Mouse (Mus musculus): Measurements from ENCODE around the gene Tle3.
A peak's percentile ranks its signal among the peaks of the same experiment; 100 is the strongest.

The Tle3 gene

DNA sequence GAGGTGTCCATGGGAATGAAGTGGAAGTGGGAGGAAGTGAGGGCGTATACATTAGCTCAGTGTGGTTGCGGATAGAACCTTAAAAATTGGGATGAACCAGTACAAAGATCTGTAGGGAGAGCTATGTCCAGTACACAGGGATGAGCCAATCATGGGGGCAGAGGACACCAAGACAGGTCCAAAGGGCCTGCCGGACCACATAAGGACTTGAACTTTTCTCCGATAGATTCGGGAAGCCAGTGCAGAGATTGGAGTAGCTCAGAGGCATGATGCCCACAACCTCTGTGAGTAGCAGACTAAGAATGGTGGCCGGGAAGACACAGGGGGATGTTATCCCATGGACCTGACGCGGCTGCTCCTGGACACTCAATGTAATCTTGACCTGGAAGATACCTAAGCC, 12.0 kb upstream of the Tle3 start:
- no peak for DNase-seq

DNA sequence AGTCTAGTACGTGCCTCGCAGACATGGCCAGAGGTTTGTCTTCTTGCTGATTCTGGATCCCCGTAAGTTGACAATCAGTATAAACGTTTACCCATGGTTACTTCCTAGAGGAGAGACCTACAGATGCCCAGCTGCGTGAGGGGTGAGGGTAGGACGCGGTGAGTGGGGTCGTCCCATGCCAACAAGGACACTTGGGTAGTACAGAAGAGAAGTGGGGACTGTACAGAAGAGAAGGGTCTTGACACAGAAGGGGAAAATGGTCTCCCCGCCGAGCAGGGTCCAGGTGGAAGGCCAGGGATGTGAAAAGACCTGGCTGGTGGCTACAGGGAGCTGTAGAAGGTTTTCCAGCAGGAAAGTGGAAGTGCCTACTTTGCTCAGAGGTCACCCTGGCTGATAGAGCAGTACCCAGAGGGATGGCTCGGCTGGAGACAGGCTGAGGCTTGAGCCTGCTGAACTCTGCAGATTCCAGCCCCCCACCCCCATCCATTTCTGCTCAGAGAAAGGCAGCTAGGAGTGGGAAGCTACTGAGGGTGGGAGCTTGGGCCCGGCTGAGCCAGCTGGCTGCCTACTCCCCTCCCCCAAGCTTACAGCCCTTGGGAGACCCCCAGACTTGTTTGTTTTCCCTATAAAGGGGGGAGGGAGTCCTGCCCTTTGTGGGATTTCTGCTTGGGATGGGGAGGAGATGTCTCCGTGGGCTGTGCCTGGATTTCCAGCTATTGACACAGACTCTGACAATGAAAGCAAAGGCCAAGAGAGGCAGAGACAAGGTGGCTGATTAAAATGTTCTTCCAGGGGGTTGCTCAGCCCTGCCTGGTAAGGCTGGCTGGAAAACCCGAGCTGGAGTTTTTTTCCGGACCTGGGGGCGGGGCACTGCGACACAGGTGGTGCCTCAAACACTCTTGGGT, 11.2 kb upstream of the Tle3 start:
- DNase-seq = no peak

DNA sequence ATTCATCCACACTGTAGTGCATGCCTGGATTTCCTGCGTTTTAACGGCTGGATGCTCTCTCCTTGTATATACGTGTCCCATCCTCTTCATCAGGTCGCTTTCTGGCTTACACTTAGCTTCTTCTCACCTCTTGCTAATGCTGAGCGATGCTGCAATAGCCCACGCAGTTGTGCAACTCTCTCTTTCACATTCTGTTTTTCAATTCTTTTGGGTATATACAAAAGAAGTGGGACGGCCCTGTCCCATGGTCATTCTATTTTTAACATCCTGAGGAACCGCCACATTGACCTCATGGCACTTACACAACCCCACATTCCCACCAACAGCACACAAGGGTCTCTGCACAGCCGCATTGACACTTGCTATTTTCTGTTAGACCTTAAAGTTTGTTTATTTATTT, 9.0 kb upstream of the Tle3 start:
- DNase-seq = no peak

DNA sequence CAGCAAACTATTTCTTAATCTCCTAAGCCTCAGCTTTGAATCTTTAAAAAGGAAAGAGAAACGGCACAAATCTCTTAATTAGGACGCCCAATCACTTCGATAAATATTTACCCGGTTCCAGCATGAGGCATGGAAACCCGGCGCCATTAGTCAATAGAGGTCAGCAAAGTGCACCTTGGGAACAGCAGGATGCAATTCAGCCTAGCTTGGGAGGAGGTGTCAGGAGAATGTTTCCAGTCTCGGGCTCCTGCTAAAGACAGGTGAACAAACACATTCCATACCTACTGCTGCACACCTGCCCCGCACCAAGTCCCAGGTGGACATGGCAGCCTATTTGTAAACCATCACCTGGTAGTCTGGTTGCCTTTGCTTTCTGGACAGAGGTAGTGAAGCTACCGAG, 6.1 kb upstream of the Tle3 start:
- no peak for DNase-seq

DNA sequence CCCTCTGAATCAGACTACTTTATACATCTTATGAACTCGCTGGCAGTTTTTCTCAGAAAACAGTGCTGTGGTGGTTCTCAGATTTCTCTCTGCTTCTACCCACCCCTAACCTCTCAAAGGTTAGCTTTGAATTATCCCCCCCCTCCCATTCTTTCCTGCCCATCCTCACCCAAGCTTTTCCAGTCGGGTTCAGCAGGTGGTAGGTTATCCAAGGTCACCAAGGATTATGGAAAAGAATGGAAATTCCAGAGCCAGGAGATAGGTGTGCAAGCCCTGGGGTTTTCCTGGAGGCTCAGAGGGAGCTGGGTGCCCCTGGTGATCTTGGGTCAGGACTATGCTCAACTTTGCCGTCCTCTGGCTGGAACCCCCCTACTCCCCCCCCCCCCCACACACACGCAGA, 5.0 kb upstream of the Tle3 start:
- no peak for DNase-seq

DNA sequence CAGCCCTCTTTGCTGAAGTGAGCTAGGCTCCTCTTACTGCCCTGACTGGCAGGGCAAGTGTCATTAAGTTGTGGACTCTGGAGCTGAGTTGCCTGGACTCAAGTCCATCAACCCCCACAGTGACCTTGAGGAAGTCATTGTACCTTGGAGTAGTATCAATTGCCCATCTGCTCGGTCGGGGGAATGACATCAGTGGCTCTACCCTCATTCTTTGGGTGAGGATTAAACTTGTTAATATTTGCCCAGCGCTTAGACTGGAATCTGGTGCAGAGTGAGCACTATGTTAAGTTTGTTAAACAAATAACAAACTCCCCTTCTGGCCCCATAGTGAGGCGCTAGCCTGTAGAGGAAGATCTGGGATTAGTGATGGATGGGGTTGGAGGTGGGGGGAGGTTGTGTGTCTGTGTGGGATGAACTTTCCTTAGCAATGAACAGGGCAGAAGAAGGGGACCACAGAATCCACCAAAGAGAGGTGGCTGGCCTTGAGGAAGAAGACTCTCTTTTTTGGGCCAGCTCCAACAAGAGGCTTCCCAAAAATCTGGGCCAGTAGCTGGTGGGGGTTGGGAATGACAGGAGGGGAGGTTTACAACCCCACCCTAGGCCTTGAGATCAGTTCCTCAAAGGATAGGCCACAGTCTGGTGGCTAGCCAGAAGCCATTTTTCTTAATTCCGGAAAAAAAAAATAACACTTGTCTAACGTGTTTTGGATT, 4.2 kb upstream of the Tle3 start:
- no peak for DNase-seq

DNA sequence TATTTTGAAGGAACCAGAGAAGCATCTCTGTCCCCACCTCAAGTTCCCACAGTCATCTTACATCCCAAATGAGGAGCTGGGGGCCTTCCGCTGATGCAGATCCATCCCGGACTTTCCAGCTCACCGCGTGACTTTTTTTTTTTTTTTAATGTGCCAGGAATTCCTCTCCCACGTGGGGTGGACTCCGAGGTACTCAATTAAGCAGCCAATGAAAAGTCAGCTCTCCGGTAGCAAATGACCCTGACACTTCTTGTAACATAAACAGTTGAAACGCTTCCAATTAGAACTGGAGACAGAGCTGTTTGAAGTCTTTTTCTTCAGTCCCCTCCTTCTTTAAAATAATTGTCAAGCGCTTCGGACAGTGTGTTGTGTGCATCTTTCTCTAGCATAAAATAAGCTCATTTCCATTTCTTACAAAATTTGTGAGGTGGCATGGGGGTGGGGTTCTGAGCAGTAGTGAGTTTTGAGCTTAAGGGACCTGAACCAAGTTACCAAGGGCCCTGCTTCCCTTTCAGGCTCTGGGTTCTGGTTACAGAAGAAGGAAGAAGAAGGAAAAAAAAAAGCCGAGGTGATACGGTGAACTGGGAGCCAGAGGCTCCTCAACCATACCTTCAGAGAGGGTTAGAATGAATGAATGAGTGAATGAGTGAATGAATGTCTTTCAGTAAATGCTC, 3.5 kb upstream of the Tle3 start:
- peak; percentile 28 for DNase-seq

DNA sequence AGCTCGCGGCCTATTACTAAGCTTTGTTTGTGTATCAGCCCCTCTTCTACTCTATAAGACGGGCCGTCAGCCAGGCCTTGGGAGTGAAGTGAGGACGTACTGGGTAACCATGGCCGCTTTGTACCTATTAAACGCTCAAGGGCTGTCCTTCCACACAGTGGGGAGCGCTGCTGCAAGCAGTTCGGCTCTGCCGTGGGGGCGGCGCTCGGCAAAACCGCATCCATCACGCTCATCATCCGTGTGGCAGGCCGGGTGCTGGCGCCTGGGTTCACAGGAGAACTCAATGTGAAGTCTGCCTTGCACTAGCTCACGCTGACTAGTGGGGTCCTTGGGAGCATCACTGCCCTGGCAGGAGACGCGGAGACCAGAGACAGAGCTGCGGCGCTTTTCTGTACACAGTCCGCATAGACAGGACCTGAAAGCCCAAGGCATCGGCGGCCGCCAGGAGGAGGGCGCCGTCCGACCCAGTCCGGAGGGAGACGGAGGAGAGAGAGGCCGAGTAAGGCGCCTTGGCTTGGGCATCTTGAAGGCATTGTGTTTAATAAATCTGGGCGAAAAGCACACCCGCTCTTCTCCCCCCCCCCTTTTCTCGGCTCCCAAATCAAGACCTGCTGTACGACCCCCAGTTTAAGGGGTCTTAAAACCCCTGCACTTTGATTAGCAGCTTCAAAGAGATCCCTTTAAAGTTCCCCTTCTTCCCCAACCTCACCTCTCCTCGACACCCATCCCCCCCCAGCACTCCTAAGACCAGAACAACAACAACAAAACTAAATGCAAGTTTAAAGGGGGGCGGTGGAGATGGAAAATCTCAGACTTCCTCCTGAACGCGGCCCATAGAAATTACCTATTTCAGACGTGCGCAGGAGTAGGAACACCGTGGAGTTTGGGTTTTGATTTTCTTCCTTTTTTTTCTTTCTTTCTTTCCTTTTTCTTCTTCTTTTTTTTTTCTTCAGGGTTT, 2.6 kb upstream of the Tle3 start:
- peak; percentile 31 for DNase-seq

DNA sequence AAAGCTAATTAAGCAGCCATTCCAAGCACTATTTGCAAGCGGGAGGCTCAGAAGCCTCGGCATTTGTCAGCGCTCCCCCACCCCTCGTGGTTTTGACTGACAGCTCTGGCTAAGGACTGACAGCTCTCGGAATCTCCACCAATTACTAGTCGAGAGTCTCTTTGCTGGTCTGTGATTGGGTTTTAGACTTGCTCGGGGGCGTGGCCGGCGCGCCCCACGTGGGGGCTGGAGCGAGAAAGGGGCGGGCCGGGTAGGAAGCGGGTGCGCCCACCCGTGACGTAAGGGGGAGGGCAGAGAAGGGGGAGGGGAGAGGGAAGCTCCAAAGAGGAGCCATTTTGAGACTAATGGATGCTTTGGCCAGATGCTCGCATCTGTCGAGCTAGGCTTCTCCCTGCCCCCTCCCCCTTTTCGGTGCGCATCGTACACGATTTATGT, 1.7 kb upstream of the Tle3 start:
- peak; percentile 100 for DNase-seq

DNA sequence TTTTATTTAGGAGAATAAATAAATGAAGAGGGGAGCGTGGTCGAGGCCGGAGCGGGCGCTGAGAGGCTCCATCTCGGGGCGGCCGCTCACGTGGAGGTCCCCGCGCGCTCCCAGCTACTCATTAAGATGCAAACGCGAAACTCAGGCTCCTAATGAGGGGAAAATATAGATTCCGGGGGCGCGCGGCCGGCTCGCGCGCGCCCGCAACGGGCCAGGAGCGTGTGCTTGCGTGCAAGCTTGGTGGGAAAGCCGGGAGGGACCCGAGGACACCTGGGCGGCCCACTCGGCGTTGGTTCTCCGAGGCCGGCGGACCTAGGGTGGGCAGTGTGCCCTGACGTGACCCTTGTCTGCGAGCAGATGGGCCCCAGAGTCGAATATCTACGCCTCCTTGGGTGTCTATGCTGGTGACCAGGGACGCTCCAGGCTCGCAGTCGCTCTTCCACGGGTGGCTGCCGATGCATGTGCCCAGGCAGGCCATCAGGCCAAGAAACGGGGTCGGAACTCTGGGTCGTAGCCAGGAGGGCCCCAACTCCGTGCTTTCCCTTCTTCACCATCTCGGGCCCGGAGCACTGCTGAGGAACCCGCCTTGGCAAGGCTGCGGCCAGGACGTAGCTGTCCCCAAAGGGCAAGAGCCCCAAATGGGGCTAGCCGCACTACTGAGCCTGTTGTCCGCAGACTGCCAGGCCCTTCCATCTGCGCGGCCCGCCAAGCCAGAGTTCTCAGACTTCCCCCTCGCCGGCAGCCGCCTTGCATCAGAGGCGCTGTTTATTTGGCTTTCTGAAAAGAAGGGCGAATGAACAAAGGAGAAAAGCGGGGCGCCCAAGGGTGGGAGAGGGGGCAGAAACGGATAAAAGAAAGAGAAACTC, 1.0 kb upstream of the Tle3 start:
- DNase-seq = peak; percentile 82

DNA sequence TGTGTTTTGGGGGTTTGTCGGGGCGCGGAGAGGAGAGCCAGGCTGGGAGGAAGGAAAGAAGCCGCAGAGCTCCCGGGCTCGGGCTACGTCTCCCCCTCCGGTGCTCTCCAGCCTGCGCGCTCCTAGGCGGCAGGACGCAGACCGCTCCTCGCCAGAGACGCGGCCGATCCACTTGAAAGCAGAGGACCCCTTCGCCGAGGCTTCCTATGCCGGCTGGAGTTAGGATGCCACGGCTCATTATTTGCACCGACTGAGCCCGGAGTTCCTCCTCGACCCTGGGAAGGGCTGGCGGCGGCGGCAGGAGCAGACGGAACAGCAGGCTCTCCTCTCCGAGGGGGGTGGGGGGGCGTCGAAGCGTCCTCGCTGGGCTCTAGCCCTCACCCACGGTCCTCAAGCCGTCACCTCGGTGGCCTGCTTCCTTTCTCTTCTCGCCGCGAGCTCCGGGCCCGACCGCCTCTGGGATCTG, 377 bp downstream of the Tle3 start:
- no peak for DNase-seq

DNA sequence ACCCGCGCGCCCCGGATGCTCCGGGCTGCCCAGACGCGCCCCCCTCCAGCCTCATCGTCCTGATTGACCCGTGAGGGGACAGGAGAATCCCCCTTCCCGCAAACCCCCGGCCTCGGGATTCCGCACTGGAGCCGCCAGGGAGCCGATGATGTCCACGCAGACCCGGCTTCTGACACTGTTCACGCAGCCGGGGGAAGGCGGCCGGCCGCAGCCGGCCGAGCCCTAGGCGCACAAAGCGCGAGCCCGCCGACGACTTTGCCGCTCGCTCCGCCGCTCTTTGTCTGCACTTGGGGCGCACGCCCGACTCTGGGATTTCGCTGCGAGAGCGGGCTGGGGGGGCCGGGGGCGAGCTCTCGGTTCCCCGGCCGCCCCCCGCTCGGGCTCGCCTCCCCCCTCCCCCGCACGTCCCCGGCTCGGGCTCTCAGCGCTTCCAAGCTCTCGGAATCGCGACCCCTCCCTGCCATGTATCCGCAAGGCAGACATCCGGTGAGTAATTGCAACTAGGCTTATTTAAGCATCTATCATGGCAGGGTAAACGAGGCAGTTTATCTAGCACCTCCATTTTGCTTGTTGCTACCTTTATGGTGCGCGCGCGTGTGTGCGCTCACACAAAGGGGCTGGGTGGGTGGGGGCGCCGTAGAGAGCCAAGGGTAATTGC, 939 bp downstream of the Tle3 start:
- no peak for DNase-seq

DNA sequence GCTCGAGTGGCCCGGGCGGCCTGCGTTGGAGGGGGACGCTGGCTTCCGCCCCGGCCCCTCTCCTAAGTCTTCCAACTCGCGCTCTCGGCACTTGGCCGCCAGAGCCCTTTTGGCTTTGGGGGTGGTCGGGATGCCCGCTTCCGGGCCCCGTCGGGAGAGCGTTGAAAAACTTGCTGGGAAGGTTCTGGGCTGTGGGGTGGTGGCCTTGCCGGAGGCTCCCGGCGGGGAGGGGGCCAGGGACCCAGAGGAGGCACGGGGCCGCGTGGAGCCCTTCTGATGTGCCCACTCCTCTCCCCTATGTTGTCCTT, 1.4 kb downstream of the Tle3 start:
- DNase-seq = peak; percentile 17

DNA sequence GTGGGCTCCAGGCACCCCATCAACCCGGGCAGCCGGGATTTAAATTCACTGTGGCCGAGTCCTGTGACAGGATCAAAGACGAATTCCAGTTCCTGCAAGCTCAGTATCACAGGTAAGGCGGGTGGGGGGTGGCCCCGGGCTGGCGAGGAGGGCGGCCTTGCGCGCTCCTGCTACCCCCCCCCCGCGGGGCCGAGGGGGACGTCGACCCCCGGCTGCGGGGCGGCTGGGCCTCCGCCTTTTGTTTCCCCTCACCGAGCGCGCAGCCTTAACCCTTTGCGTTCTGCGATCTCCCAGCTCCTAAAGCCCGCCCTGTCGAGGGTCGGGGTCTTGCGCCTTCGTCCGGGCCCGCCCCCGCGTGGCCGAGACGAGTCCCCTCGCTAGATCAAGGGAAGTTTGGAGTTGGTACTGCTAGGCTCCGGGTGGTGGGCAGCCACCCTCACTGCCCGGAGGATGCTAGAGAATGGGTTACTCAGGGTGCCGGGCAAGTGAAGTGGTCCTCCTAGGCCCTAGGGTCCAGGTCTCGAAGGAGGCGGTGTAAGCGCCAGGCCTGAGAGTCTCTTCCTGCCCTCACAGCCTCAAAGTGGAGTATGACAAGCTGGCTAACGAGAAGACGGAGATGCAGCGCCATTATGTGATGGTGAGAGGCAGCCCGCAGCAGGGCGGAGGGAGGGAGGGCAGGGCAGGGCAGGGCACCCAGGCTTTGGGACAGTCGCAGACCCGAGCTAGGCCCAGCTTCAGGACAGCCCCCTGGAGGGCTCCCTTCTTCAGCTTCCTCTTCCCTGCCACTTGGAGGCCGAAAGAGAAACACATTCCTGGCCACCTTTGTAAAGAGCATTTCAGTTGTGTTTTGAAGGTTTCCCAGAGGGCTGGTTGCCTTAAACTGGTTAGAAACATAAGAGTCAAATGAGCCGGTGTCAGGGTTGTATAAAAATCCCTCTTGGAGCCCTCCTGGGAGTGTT, 2.1 kb downstream of the Tle3 start:
- DNase-seq = no peak

DNA sequence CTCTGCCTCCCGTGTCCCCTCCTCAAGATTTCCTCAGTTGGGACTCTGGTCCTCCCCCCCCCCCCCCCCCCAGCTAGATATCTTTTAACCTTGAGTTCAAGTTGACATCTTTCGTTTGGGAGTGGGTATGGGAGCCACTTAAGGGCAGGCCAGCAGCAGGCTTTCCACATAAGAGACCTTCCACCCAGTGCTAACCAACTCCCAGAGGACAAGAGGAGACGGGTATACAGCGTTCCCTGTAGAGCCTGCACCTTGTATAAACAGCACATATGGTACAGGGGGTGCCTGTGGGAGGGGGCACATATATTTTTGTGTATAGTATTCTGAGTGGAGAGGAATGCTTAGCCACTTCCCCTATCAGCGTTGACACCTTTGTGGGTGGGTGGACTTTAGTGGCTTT, 2.8 kb downstream of the Tle3 start:
- DNase-seq = no peak

DNA sequence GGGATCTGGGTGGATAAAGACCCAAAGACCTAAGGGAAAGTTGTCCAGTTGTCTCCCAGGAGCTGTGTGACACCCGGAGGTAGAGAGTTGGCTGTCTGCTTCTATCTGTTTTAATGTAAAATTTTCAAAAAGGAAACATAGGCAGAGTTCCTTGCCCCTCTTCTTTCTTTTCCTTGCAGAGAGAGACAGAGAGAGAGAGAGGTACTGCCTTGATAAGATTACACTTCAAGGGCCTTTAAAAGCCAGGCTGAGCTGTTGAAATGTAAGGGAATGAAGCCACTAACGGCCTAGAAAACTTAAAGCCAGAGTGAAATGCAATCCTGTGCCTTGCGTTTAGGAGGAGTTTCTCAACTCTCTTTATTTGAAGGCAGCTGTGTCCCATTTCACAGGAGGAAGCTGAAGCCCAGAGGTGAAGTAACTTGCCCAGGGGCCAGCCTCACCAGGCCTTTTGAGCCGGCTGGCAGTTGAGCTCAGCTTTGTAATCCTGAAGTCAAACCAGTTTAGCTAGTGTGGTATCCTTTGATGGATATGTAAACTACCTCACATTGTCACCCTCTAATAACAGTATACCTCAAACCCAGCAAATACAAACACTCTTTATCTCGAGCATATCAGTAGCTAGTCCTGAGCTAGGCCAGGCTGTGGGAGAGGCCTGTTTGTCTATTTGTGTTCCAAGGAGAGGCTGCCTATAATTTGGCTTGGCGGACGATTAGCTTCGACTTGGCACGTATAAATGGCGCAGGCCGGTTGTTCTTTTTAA, 3.8 kb downstream of the Tle3 start:
- no peak for DNase-seq

DNA sequence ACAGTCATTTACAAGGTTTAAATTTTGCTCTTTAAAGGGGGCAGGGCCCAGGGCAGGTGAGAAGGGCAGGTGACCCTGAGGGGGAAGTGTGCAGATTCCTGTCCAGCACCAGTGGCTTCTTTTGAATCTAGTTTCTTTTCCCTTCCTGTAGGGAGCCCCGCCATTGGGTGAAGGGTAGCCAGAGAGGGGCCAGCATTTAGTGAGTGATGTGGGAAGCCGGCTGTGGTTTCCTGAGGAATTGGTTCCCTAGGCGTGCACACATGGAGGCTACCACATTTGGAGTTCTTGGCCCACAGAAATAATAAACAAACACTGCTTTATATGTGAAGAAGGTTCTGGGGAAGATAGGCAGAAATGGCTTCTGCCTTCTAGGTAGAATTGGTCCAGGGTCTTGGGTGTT, 4.5 kb downstream of the Tle3 start:
- DNase-seq = no peak

DNA sequence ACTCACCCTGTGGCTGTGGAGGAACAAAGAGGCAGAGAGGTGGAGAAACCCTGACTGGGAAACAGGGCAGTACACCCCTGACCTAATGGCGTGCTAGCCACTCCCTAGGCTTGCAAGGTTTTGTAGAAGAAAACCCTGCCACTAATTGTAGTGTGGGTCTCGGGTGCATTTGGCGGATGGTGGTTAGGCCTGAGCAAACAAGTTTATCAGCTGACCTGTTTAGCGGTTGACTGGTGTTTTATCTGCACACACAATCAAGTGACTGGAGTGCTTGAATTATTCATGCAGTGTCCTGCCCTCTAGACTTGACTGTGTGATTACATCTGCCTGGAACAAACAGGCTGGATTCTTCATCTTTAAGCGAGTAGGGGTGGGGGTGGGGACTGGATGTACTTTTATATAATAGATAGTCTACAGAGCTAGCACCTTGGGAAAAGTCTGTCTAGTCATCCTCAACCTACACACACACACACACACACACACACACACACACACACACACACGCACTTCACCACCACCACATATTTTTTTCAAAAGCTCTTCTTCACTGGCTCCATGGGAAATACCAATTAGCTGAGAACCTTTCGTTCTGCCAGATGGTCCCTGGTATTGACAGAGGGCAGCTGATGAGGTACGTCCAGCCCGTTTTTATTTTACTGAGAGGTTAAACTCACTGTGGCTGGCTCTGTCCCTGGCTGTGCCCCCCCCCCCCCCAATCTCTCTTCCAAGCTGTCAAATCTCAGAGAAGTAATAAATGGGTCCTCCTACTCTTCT, 5.7 kb downstream of the Tle3 start:
- no peak for DNase-seq

Measured in layer of hippocampus, adult 9-11 months (tissue).